ENCODE assay signal across 9 mouse cellular contexts in the genomic region with DNA sequence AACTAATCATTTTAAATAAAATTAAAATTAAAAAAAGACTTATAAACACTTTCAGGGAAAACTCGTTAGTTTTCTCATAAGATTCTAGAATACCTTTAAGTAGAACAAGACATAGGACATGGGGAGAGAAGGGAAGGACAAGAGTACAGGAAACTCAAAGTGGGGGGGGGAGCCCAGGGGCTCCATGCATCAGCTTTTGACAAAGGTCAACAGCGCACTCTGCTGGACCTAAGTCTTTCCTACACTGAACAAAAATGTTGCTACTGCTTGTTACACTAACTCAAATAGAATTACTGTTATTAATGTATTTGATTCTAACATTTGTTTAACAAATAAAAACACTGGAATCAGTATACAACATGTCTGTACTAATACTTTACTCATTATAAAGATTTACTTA. TPM values are rescaled to one million over a fixed set of nuclear protein-coding genes. Genes with fewer than 3 reads are reported as not detected.
A peak's percentile ranks its signal among the peaks of the same experiment; 100 is the strongest.
DNase-seq lines count a peak whose midpoint lies in the region; ATAC-seq and TF ChIP-seq lines count a peak whose summit lies in the region.
"Had no signal": no experiment of that assay in that cellular context is flagged by ENCODE, and none has a peak within 500 bp of the region (broad histone marks: within the 10 kb centered on the region; RNA-seq: fewer than 3 reads in every experiment).

No protein-coding gene starts in this region.

- H3K9me3 ChIP-seq in forebrain, postnatal 0 days (ENCODE audit: low read length): no peaks in the 10 kb centered on the region
- H3K9me3 ChIP-seq in forebrain, embryonic 15.5 days: no peaks in the 10 kb centered on the region
- no peaks in the 10 kb centered on the region for H3K9me3 ChIP-seq in E14TG2a.4 (ENCODE audit: low read length)
- H3K9me3 ChIP-seq: limb, embryonic 15.5 days had no signal

- peak; percentile 75 for DNase-seq in forebrain, postnatal 0 days
- DNase-seq in c-Kit-positive CD71-negative TER-119-negative erythroid progenitor cells, embryonic 14.5 days (ENCODE audit: low read depth): peak; percentile 26
- peak; percentile 10 for DNase-seq in gastrocnemius, postnatal 25 days
- DNase-seq in left cerebral cortex, adult 11 months (ENCODE audit: low spot score): peak; percentile 5
- DNase-seq in ovary, adult 18-20 months (ENCODE audit: low spot score): peak; percentile 6
- DNase-seq in thymus, postnatal 14 days: peak; percentile 67

- no peaks in the 10 kb centered on the region for H3K36me3 ChIP-seq in forebrain, postnatal 0 days (ENCODE audit: insufficient read depth)
- H3K36me3 ChIP-seq in forebrain, embryonic 15.5 days: no peaks in the 10 kb centered on the region
- H3K36me3 ChIP-seq in E14TG2a.4 (ENCODE audit: insufficient read depth, low read length): peaks cover 13% of the 10 kb centered on the region; the same call in 1 of the 2 replicates
- H3K36me3 ChIP-seq: limb, embryonic 15.5 days had no signal

- no peaks in the 10 kb centered on the region for H3K4me1 ChIP-seq in forebrain, postnatal 0 days (ENCODE audit: insufficient read depth)
- H3K4me1 ChIP-seq in forebrain, embryonic 15.5 days: no peaks in the 10 kb centered on the region
- H3K4me1 ChIP-seq in E14TG2a.4 (replicated peaks; ENCODE audit: low read depth, low read length): no peaks in the 10 kb centered on the region
- H3K4me1 ChIP-seq: limb, embryonic 15.5 days had no signal

- 65% methylated on average over 2 of the region's 2 CpGs for WGBS in forebrain, postnatal 0 days
- WGBS in forebrain, embryonic 15.5 days: 61% methylated on average over 2 of the region's 2 CpGs

- no peak overlapping the region for H3K9ac ChIP-seq in forebrain, postnatal 0 days
- H3K9ac ChIP-seq in forebrain, embryonic 15.5 days (replicated peaks): no peak overlapping the region
- H3K9ac ChIP-seq: limb, embryonic 15.5 days had no signal

- no peak for ATAC-seq in forebrain, postnatal 0 days
- no peak for ATAC-seq in forebrain, embryonic 15.5 days (replicated peaks)

- no peaks in the 10 kb centered on the region for H3K27me3 ChIP-seq in forebrain, postnatal 0 days (ENCODE audit: insufficient read depth, low read length)
- no peaks in the 10 kb centered on the region for H3K27me3 ChIP-seq in forebrain, embryonic 15.5 days
- H3K27me3 ChIP-seq in E14TG2a.4 (ENCODE audit: insufficient read depth, low read length): no peaks in the 10 kb centered on the region
- H3K27me3 ChIP-seq: limb, embryonic 15.5 days had no signal

- no peak overlapping the region for H3K4me2 ChIP-seq in forebrain, postnatal 0 days (ENCODE audit: low read depth)
- H3K4me2 ChIP-seq in forebrain, embryonic 15.5 days (replicated peaks): no peak overlapping the region
- H3K4me2 ChIP-seq: limb, embryonic 15.5 days had no signal

- TF ChIP-seq CTCF in forebrain, postnatal 0 days (IDR thresholded peaks at IDR 0.05; ENCODE audit: low read depth): peak; percentile 74
- peak; percentile 25 for TF ChIP-seq CTCF in E14TG2a.4 (conservative IDR thresholded peaks at IDR 0.05; ENCODE audit: low read length)

- no peak overlapping the region for H3K4me3 ChIP-seq in forebrain, postnatal 0 days (ENCODE audit: low read depth, low read length)
- H3K4me3 ChIP-seq in forebrain, embryonic 15.5 days: no peak overlapping the region
- H3K4me3 ChIP-seq in E14TG2a.4 (replicated peaks; ENCODE audit: low read length): no peak overlapping the region
- H3K4me3 ChIP-seq: limb, embryonic 15.5 days had no signal

- no peak overlapping the region for H3K27ac ChIP-seq in forebrain, postnatal 0 days (ENCODE audit: low read depth, low read length)
- no peak overlapping the region for H3K27ac ChIP-seq in forebrain, embryonic 15.5 days (replicated peaks)
- H3K27ac ChIP-seq: limb, embryonic 15.5 days had no signal

RNA-seq across cellular contexts. Expression of gene Brip1, which starts 26.8 kb away (rescaled TPM):
- total RNA-seq in forebrain, postnatal 0 days (2014; rRNA removed): 1.8 and 3.4 TPM in 2 replicates
- 0.99 and 1.2 TPM in 2 replicates for polyA plus RNA-seq in forebrain, postnatal 0 days (2015; fragmentation: Nextera tagmentation; extraction: Ambion mirVana)
- polyA plus RNA-seq in forebrain, embryonic 15.5 days (2015; fragmentation: Nextera tagmentation; extraction: Ambion mirVana): 3.2 and 4.3 TPM in 2 replicates
- total RNA-seq in gastrocnemius, postnatal 25 days (2021): under 1 TPM; 0.10 to 0.21 TPM

Comparison
In these comparisons a context has a peak if more than half of its experiments do, and no peak if none do; other contexts are left out.
1. DNase-seq: peak in every context shown above with its lines; median percentile 75 in forebrain, postnatal 0 days; 67 in thymus, postnatal 14 days; 26 in c-Kit-positive CD71-negative TER-119-negative erythroid progenitor cells, embryonic 14.5 days; 10 in gastrocnemius, postnatal 25 days; 6 in ovary, adult 18-20 months; 5 in left cerebral cortex, adult 11 months.